In genomic region chr2:31374415-31374814, GRCm38 (mm10) we compare ENCODE assay signal across 11 mouse cellular contexts.
DNase-seq lines count a peak whose midpoint lies in the region; ATAC-seq and TF ChIP-seq lines count a peak whose summit lies in the region.
"Had no signal": no experiment of that assay in that cellular context is flagged by ENCODE, and none has a peak within 500 bp of the region (broad histone marks: within the 10 kb centered on the region; RNA-seq: fewer than 3 reads in every experiment).

No protein-coding gene starts in this region.

- TF ChIP-seq CTCF in lung, embryonic 14.5 days (IDR thresholded peaks at IDR 0.05; ENCODE audit: low read depth) = no peak
- no peak for TF ChIP-seq CTCF in lung, postnatal 0 days (IDR thresholded peaks at IDR 0.05)
- TF ChIP-seq CTCF in gastrocnemius, adult 2 months (IDR thresholded peaks at IDR 0.05) = no peak

- H3K27ac ChIP-seq in forebrain, embryonic 14.5 days (ENCODE audit: low read depth, low read length) = no peak overlapping the region
- H3K27ac ChIP-seq in forebrain, embryonic 10.5 days = no peak overlapping the region
- H3K27ac ChIP-seq in lung, embryonic 14.5 days (ENCODE audit: low read depth) = no peak overlapping the region
- H3K27ac ChIP-seq in lung, postnatal 0 days (ENCODE audit: low read length) = no peak overlapping the region
- H3K27ac ChIP-seq in gastrocnemius, adult 2 months = no peak overlapping the region; the same call in 1 of the 2 replicates

- no peaks in the 10 kb centered on the region for H3K4me1 ChIP-seq in forebrain, embryonic 14.5 days (ENCODE audit: control insufficient read depth, insufficient read depth, low read length)
- H3K4me1 ChIP-seq in forebrain, embryonic 10.5 days = no peaks in the 10 kb centered on the region; the same call in 1 of the 2 replicates
- no peaks in the 10 kb centered on the region for H3K4me1 ChIP-seq in lung, embryonic 14.5 days (ENCODE audit: insufficient read depth)
- no peaks in the 10 kb centered on the region for H3K4me1 ChIP-seq in lung, postnatal 0 days (ENCODE audit: insufficient read depth, low read depth, low read length)

- no peaks in the 10 kb centered on the region for H3K27me3 ChIP-seq in forebrain, embryonic 14.5 days (replicated peaks; ENCODE audit: control insufficient read depth, insufficient read depth, low read length)
- H3K27me3 ChIP-seq in forebrain, embryonic 10.5 days (ENCODE audit: poor library complexity, severe bottlenecking) = no peaks in the 10 kb centered on the region
- H3K27me3 ChIP-seq in lung, embryonic 14.5 days (ENCODE audit: insufficient read depth, low read length) = no peaks in the 10 kb centered on the region
- H3K27me3 ChIP-seq in lung, postnatal 0 days (replicated peaks; ENCODE audit: insufficient read depth, low read length) = no peaks in the 10 kb centered on the region

- no peaks in the 10 kb centered on the region for H3K36me3 ChIP-seq in forebrain, embryonic 14.5 days (ENCODE audit: control insufficient read depth, insufficient read depth, low read length)
- H3K36me3 ChIP-seq in forebrain, embryonic 10.5 days (replicated peaks) = no peaks in the 10 kb centered on the region
- no peaks in the 10 kb centered on the region for H3K36me3 ChIP-seq in lung, embryonic 14.5 days (ENCODE audit: insufficient read depth)
- no peaks in the 10 kb centered on the region for H3K36me3 ChIP-seq in lung, postnatal 0 days (ENCODE audit: insufficient read depth, low read length)

- no peak overlapping the region for H3K4me2 ChIP-seq in forebrain, embryonic 14.5 days (ENCODE audit: low read length)
- no peak overlapping the region for H3K4me2 ChIP-seq in lung, embryonic 14.5 days
- H3K4me2 ChIP-seq in lung, postnatal 0 days (replicated peaks; ENCODE audit: low read depth, low read length) = no peak overlapping the region

- peak; percentile 33 for DNase-seq in forebrain, embryonic 14.5 days (ENCODE audit: low spot score)
- no peak for DNase-seq in forebrain, embryonic 10.5 days (ENCODE audit: extremely low spot score, low spot score)
- peak; percentile 31 for DNase-seq in lung, embryonic 14.5 days
- no peak for DNase-seq in lung, postnatal 0 days (ENCODE audit: low spot score)
- peak; percentile 66 for DNase-seq in gastrocnemius, adult 2 months
- peak; percentile 33 to 35 for DNase-seq in layer of hippocampus, postnatal 36 days
- DNase-seq in yolk sac, embryonic 10.5 days (ENCODE audit: low spot score) = no peak
- no peak for DNase-seq in cerebellum, adult 9-11 months
- DNase-seq: kidney, adult 9 months; left cerebral cortex, postnatal 4 days had no signal

- no peak overlapping the region for H3K4me3 ChIP-seq in forebrain, embryonic 14.5 days (ENCODE audit: low read depth, low read length)
- H3K4me3 ChIP-seq in forebrain, embryonic 10.5 days = no peak overlapping the region
- H3K4me3 ChIP-seq in lung, embryonic 14.5 days (ENCODE audit: low read depth, low read length) = no peak overlapping the region
- no peak overlapping the region for H3K4me3 ChIP-seq in lung, postnatal 0 days (ENCODE audit: low read depth, low read length)
- H3K4me3 ChIP-seq in gastrocnemius, adult 2 months = no peak overlapping the region

- intact Hi-C loops in gastrocnemius, adult 2 months (cut with DNase I) = no loop called here

- WGBS in forebrain, embryonic 14.5 days = 74% methylated on average over 1 of the region's 1 CpGs
- 65% methylated on average over 1 of the region's 1 CpGs for WGBS in forebrain, embryonic 10.5 days
- WGBS in lung, embryonic 14.5 days = 46% methylated on average over 1 of the region's 1 CpGs
- WGBS in lung, postnatal 0 days = 62% methylated on average over 1 of the region's 1 CpGs

- no peak for TF ChIP-seq EP300 in lung, postnatal 0 days (IDR thresholded peaks at IDR 0.05)

- H3K9ac ChIP-seq in forebrain, embryonic 14.5 days (ENCODE audit: low read length) = no peak overlapping the region
- H3K9ac ChIP-seq in lung, embryonic 14.5 days = no peak overlapping the region
- no peak overlapping the region for H3K9ac ChIP-seq in lung, postnatal 0 days (replicated peaks; ENCODE audit: low read depth)

- no peak for ATAC-seq in forebrain, embryonic 14.5 days
- no peak for ATAC-seq in lung, embryonic 14.5 days (ENCODE audit: insufficient read depth)
- ATAC-seq in lung, postnatal 0 days = no peak
- ATAC-seq: forebrain, embryonic 16.5 days had no signal

- no peaks in the 10 kb centered on the region for H3K9me3 ChIP-seq in forebrain, embryonic 14.5 days (replicated peaks; ENCODE audit: control insufficient read depth, low read length)
- peaks cover 10% of the 10 kb centered on the region for H3K9me3 ChIP-seq in forebrain, embryonic 10.5 days
- H3K9me3 ChIP-seq in lung, embryonic 14.5 days (ENCODE audit: low read depth, low read length) = no peaks in the 10 kb centered on the region
- H3K9me3 ChIP-seq in lung, postnatal 0 days (ENCODE audit: low read length) = no peaks in the 10 kb centered on the region

Comparison
In these comparisons a context has a peak if more than half of its experiments do, and no peak if none do; other contexts are left out.
1. DNase-seq: peak in forebrain, embryonic 14.5 days (single experiment), lung, embryonic 14.5 days (single experiment), gastrocnemius, adult 2 months (single experiment) and layer of hippocampus, postnatal 36 days (2 of 2); none in forebrain, embryonic 10.5 days (single experiment), lung, postnatal 0 days (single experiment), yolk sac, embryonic 10.5 days (single experiment) and cerebellum, adult 9-11 months (single experiment).